ENCODE assay signal across 12 mouse cellular contexts in genomic region chr17:84031381-84031780, GRCm38 (mm10).
DNase-seq lines count a peak whose midpoint lies in the region; ATAC-seq and TF ChIP-seq lines count a peak whose summit lies in the region.
"Had no signal": no experiment of that assay in that cellular context is flagged by ENCODE, and none has a peak within 500 bp of the region (broad histone marks: within the 10 kb centered on the region; RNA-seq: fewer than 3 reads in every experiment).

No protein-coding gene starts in this region.

- H3K4me3 ChIP-seq in gastrocnemius, adult 2 months: no peak overlapping the region
- H3K4me3 ChIP-seq in lung, embryonic 15.5 days: no peak overlapping the region
- no peak overlapping the region for H3K4me3 ChIP-seq in neural tube, embryonic 11.5 days (ENCODE audit: low read depth, low read length)
- H3K4me3 ChIP-seq: forebrain, embryonic 12.5 days had no signal

- no peak for ATAC-seq in lung, embryonic 15.5 days (ENCODE audit: borderline replicate concordance, extremely low read depth, low FRiP score, low TSS enrichment)
- no peak for ATAC-seq in neural tube, embryonic 11.5 days (ENCODE audit: insufficient read depth, low FRiP score, low TSS enrichment)
- ATAC-seq: liver, postnatal 0 days had no signal

- peaks cover 29% of the 10 kb centered on the region for H3K4me1 ChIP-seq in lung, embryonic 15.5 days
- H3K4me1 ChIP-seq in neural tube, embryonic 11.5 days (ENCODE audit: control insufficient read depth, insufficient read depth, low read length): peaks cover 15% of the 10 kb centered on the region

- 49% methylated on average over 6 of the region's 6 CpGs for WGBS in lung, embryonic 15.5 days
- 55% methylated on average over 6 of the region's 6 CpGs for WGBS in neural tube, embryonic 11.5 days

- H3K9me3 ChIP-seq in lung, embryonic 15.5 days: no peaks in the 10 kb centered on the region
- H3K9me3 ChIP-seq in neural tube, embryonic 11.5 days (ENCODE audit: control insufficient read depth, low read length): no peaks in the 10 kb centered on the region
- H3K9me3 ChIP-seq: forebrain, embryonic 12.5 days had no signal

- H3K36me3 ChIP-seq in lung, embryonic 15.5 days: no peaks in the 10 kb centered on the region
- no peaks in the 10 kb centered on the region for H3K36me3 ChIP-seq in neural tube, embryonic 11.5 days (ENCODE audit: control insufficient read depth, insufficient read depth, low read length)
- H3K36me3 ChIP-seq: forebrain, embryonic 12.5 days had no signal

- no peaks in the 10 kb centered on the region for H3K27me3 ChIP-seq in lung, embryonic 15.5 days
- no peaks in the 10 kb centered on the region for H3K27me3 ChIP-seq in neural tube, embryonic 11.5 days (ENCODE audit: control insufficient read depth, insufficient read depth, low read length)

- no peak for TF ChIP-seq CTCF in gastrocnemius, adult 2 months (IDR thresholded peaks at IDR 0.05)

- H3K4me2 ChIP-seq in lung, embryonic 15.5 days: no peak overlapping the region
- no peak overlapping the region for H3K4me2 ChIP-seq in neural tube, embryonic 11.5 days (ENCODE audit: low read depth)
- H3K4me2 ChIP-seq: forebrain, embryonic 12.5 days had no signal

- no peak overlapping the region for H3K9ac ChIP-seq in lung, embryonic 15.5 days
- no peak overlapping the region for H3K9ac ChIP-seq in neural tube, embryonic 11.5 days (ENCODE audit: low read length)
- H3K9ac ChIP-seq: forebrain, embryonic 12.5 days; liver, postnatal 0 days had no signal

- DNase-seq in gastrocnemius, adult 2 months: peak; percentile 58
- DNase-seq in gastrocnemius, postnatal 10 days: no peak
- no peak for DNase-seq in lung, postnatal 4 days
- peak; percentile 70 to 73 for DNase-seq in heart, postnatal 10 days
- peak; percentile 46 for DNase-seq in neural tube, embryonic 11.5 days (ENCODE audit: low spot score)
- no peak for DNase-seq in cerebellum, adult 18-20 months
- no peak for DNase-seq in spleen, postnatal 36 days (ENCODE audit: low spot score in 2 of 2)
- DNase-seq: adrenal gland, postnatal 10 days; cerebellum, adult 11 months; liver, postnatal 0 days had no signal

- peak overlapping the region; percentile 76 for H3K27ac ChIP-seq in gastrocnemius, adult 2 months
- H3K27ac ChIP-seq in lung, embryonic 15.5 days: 0 out of 2 replicates have a peak overlapping the region, but pooled peaks have one; percentile 1
- H3K27ac ChIP-seq in neural tube, embryonic 11.5 days (ENCODE audit: low read depth, low read length): no peak overlapping the region
- H3K27ac ChIP-seq: forebrain, embryonic 12.5 days had no signal

- intact Hi-C loops in gastrocnemius, adult 2 months (cut with DNase I): no loop called here
- intact Hi-C loops in heart, postnatal 10 days (cut with DNase I): loop anchor here (5.0 kb wide), 1 partner anchor 66 kb away; no protein-coding TSS in a partner anchor

Comparison
In these comparisons a context has a peak if more than half of its experiments do, and no peak if none do; other contexts are left out.
1. DNase-seq: peak in gastrocnemius, adult 2 months (single experiment), heart, postnatal 10 days (2 of 2) and neural tube, embryonic 11.5 days (single experiment); none in gastrocnemius, postnatal 10 days (single experiment), lung, postnatal 4 days (0 of 2), cerebellum, adult 18-20 months (0 of 2) and spleen, postnatal 36 days (0 of 2).